Mouse (Mus musculus): Measurements from ENCODE around the gene Grin1. TPM values are rescaled to one million over a fixed set of nuclear protein-coding genes. Genes with fewer than 3 reads are reported as not detected.
A peak's percentile ranks its signal among the peaks of the same experiment; 100 is the strongest.

Grin1 gene
- polyA plus RNA-seq, 1 experiment from 2014 or later = 2.5 TPM

- ATAC-seq (ENCODE audit: insufficient read depth, low FRiP score, low TSS enrichment) = no peak
- no peaks in the 10 kb centered on the region for H3K36me3 ChIP-seq (ENCODE audit: control insufficient read depth, insufficient read depth, low read length)
- DNase-seq (ENCODE audit: low spot score) = peak; percentile 0
- H3K9ac ChIP-seq (ENCODE audit: low read length) = peak overlapping the region; percentile 35
- no peaks in the 10 kb centered on the region; the same call in 1 of the 2 replicates for H3K4me1 ChIP-seq (ENCODE audit: control insufficient read depth, insufficient read depth, low read length)
- no peak overlapping the region for H3K27ac ChIP-seq (ENCODE audit: low read depth, low read length)
- WGBS = 46% methylated on average over 14 of the region's 14 CpGs
- peak overlapping the region; percentile 42 for H3K4me3 ChIP-seq (ENCODE audit: low read depth, low read length)
- no peaks in the 10 kb centered on the region for H3K9me3 ChIP-seq (ENCODE audit: control insufficient read depth, low read length)
- H3K27me3 ChIP-seq (ENCODE audit: control insufficient read depth, insufficient read depth, low read length) = peaks cover 45% of the 10 kb centered on the region
- H3K4me2 ChIP-seq (ENCODE audit: low read depth) = peak overlapping the region; percentile 78
Measured at GRCm38 (mm10) chr2:25305587-25306359, 13.2 kb downstream of the Grin1 start.

GRCm38 (mm10) chr2:25304657-25305541, 14.1 kb downstream of the Grin1 start:
- Histone ChIP-seq H3K27me3 (ENCODE audit: control insufficient read depth, insufficient read depth, low read length) (peaks cover 37% of the 10 kb centered on the region), H3K27ac (ENCODE audit: low read depth, low read length) (no peak overlapping the region), H3K4me3 (ENCODE audit: low read depth, low read length) (peak overlapping the region; percentile 42), H3K36me3 (ENCODE audit: control insufficient read depth, insufficient read depth, low read length) (no peaks in the 10 kb centered on the region), H3K9me3 (ENCODE audit: control insufficient read depth, low read length) (no peaks in the 10 kb centered on the region), H3K9ac (ENCODE audit: low read length) (peak overlapping the region; percentile 35), H3K4me2 (ENCODE audit: low read depth) (peak overlapping the region; percentile 78), H3K4me1 (ENCODE audit: control insufficient read depth, insufficient read depth, low read length) (no peaks in the 10 kb centered on the region; the same call in 1 of the 2 replicates)
- DNase-seq (ENCODE audit: low spot score) (peak; percentile 76), ATAC-seq (ENCODE audit: insufficient read depth, low FRiP score, low TSS enrichment) (peak; percentile 76)
- WGBS = 3% methylated on average over 37 of the region's 45 CpGs

- peak overlapping the region; percentile 42; the same call in 1 of the 2 replicates for H3K4me3 ChIP-seq (ENCODE audit: low read depth, low read length)
- no peaks in the 10 kb centered on the region; the same call in 1 of the 2 replicates for H3K4me1 ChIP-seq (ENCODE audit: control insufficient read depth, insufficient read depth, low read length)
- no peak overlapping the region for H3K9ac ChIP-seq (ENCODE audit: low read length)
- no peaks in the 10 kb centered on the region for H3K36me3 ChIP-seq (ENCODE audit: control insufficient read depth, insufficient read depth, low read length)
- H3K4me2 ChIP-seq (ENCODE audit: low read depth) = peak overlapping the region; percentile 78; the same call in 1 of the 2 replicates
- no peaks in the 10 kb centered on the region for H3K9me3 ChIP-seq (ENCODE audit: control insufficient read depth, low read length)
- DNase-seq (ENCODE audit: low spot score) = peak; percentile 5
- WGBS = 71% methylated on average over 7 of the region's 7 CpGs
- H3K27ac ChIP-seq (ENCODE audit: low read depth, low read length) = no peak overlapping the region
- ATAC-seq (ENCODE audit: insufficient read depth, low FRiP score, low TSS enrichment) = no peak
- peaks cover 32% of the 10 kb centered on the region for H3K27me3 ChIP-seq (ENCODE audit: control insufficient read depth, insufficient read depth, low read length)
Measured at GRCm38 (mm10) chr2:25303931-25304656, 14.9 kb downstream of the Grin1 start.

- Histone ChIP-seq H3K4me1 (ENCODE audit: control insufficient read depth, insufficient read depth, low read length) (no peaks in the 10 kb centered on the region; the same call in 1 of the 2 replicates), H3K36me3 (ENCODE audit: control insufficient read depth, insufficient read depth, low read length) (no peaks in the 10 kb centered on the region), H3K9me3 (ENCODE audit: control insufficient read depth, low read length) (no peaks in the 10 kb centered on the region), H3K27me3 (ENCODE audit: control insufficient read depth, insufficient read depth, low read length) (peaks cover 28% of the 10 kb centered on the region; the same call in 1 of the 2 replicates), H3K4me2 (ENCODE audit: low read depth) (no peak overlapping the region), H3K27ac (ENCODE audit: low read depth, low read length) (no peak overlapping the region), H3K4me3 (ENCODE audit: low read depth, low read length) (no peak overlapping the region), H3K9ac (ENCODE audit: low read length) (no peak overlapping the region)
- 67% methylated on average over 3 of the region's 3 CpGs for WGBS
- DNase-seq (ENCODE audit: low spot score) = no peak
- ATAC-seq (ENCODE audit: insufficient read depth, low FRiP score, low TSS enrichment) = no peak
Measured at GRCm38 (mm10) chr2:25303452-25303851, 15.5 kb downstream of the Grin1 start.

- Histone ChIP-seq H3K4me2 (ENCODE audit: low read depth) (no peak overlapping the region), H3K4me3 (ENCODE audit: low read depth, low read length) (no peak overlapping the region), H3K4me1 (ENCODE audit: control insufficient read depth, insufficient read depth, low read length) (no peaks in the 10 kb centered on the region), H3K9me3 (ENCODE audit: control insufficient read depth, low read length) (no peaks in the 10 kb centered on the region), H3K9ac (ENCODE audit: low read length) (no peak overlapping the region), H3K27me3 (ENCODE audit: control insufficient read depth, insufficient read depth, low read length) (peaks cover 11% of the 10 kb centered on the region), H3K27ac (ENCODE audit: low read depth, low read length) (no peak overlapping the region), H3K36me3 (ENCODE audit: control insufficient read depth, insufficient read depth, low read length) (no peaks in the 10 kb centered on the region)
- DNase-seq (ENCODE audit: low spot score) (no peak), ATAC-seq (ENCODE audit: insufficient read depth, low FRiP score, low TSS enrichment) (no peak)
- 84% methylated on average over 10 of the region's 10 CpGs for WGBS
Measured at GRCm38 (mm10) chr2:25298046-25298445, 20.9 kb downstream of the Grin1 start.

GRCm38 (mm10) chr2:25297093-25297492, 21.9 kb downstream of the Grin1 start:
- ATAC-seq (ENCODE audit: insufficient read depth, low FRiP score, low TSS enrichment) (no peak), DNase-seq (ENCODE audit: low spot score) (no peak)
- Histone ChIP-seq H3K9me3 (ENCODE audit: control insufficient read depth, low read length) (no peaks in the 10 kb centered on the region), H3K27ac (ENCODE audit: low read depth, low read length) (no peak overlapping the region), H3K27me3 (ENCODE audit: control insufficient read depth, insufficient read depth, low read length) (peaks cover 20% of the 10 kb centered on the region), H3K4me1 (ENCODE audit: control insufficient read depth, insufficient read depth, low read length) (no peaks in the 10 kb centered on the region), H3K4me3 (ENCODE audit: low read depth, low read length) (no peak overlapping the region), H3K9ac (ENCODE audit: low read length) (no peak overlapping the region), H3K4me2 (ENCODE audit: low read depth) (no peak overlapping the region), H3K36me3 (ENCODE audit: control insufficient read depth, insufficient read depth, low read length) (no peaks in the 10 kb centered on the region)
- WGBS = 88% methylated on average over 8 of the region's 8 CpGs

GRCm38 (mm10) chr2:25293706-25294105, 25.3 kb downstream of the Grin1 start:
- no peak for ATAC-seq (ENCODE audit: insufficient read depth, low FRiP score, low TSS enrichment)
- no peak overlapping the region for H3K27ac ChIP-seq (ENCODE audit: low read depth, low read length)
- no peaks in the 10 kb centered on the region for H3K4me1 ChIP-seq (ENCODE audit: control insufficient read depth, insufficient read depth, low read length)
- H3K4me3 ChIP-seq (ENCODE audit: low read depth, low read length) = no peak overlapping the region
- H3K27me3 ChIP-seq (ENCODE audit: control insufficient read depth, insufficient read depth, low read length) = peaks cover 53% of the 10 kb centered on the region
- no peak for DNase-seq (ENCODE audit: low spot score)
- H3K9ac ChIP-seq (ENCODE audit: low read length) = no peak overlapping the region
- WGBS = 67% methylated on average over 9 of the region's 9 CpGs
- no peaks in the 10 kb centered on the region for H3K36me3 ChIP-seq (ENCODE audit: control insufficient read depth, insufficient read depth, low read length)
- H3K9me3 ChIP-seq (ENCODE audit: control insufficient read depth, low read length) = no peaks in the 10 kb centered on the region
- no peak overlapping the region for H3K4me2 ChIP-seq (ENCODE audit: low read depth)

- Histone ChIP-seq H3K27me3 (ENCODE audit: control insufficient read depth, insufficient read depth, low read length) (peaks cover 62% of the 10 kb centered on the region), H3K9me3 (ENCODE audit: control insufficient read depth, low read length) (no peaks in the 10 kb centered on the region), H3K9ac (ENCODE audit: low read length) (no peak overlapping the region), H3K4me2 (ENCODE audit: low read depth) (no peak overlapping the region), H3K36me3 (ENCODE audit: control insufficient read depth, insufficient read depth, low read length) (no peaks in the 10 kb centered on the region), H3K4me1 (ENCODE audit: control insufficient read depth, insufficient read depth, low read length) (no peaks in the 10 kb centered on the region), H3K4me3 (ENCODE audit: low read depth, low read length) (no peak overlapping the region), H3K27ac (ENCODE audit: low read depth, low read length) (no peak overlapping the region)
- 0% methylated on average over 1 of the region's 1 CpGs for WGBS
- ATAC-seq (ENCODE audit: insufficient read depth, low FRiP score, low TSS enrichment) (no peak), DNase-seq (ENCODE audit: low spot score) (peak; percentile 80)
Measured at GRCm38 (mm10) chr2:25292856-25293255, 26.1 kb downstream of the Grin1 start.
